Mouse (Mus musculus) forebrain, postnatal 0 days (tissue): ENCODE measurements around the gene Unc79. TPM values are rescaled to one million over a fixed set of nuclear protein-coding genes. Genes with fewer than 3 reads are reported as not detected.
A peak's percentile ranks its signal among the peaks of the same experiment; 100 is the strongest.

ENCODE experiments used
- ATAC-seq: fragments of 200-750 bp; cut with Nextera tagmentation; 2 replicates; pipeline ENCODE4 v1.8.0; 2017; ENCODE audit warnings: mild to moderate bottlenecking, moderate library complexity
- DNase-seq: peaks from one replicate; pipeline ENCODE4 v3.0.0-alpha.2; 2015
- H3K27ac ChIP-seq: fragments of 300-500 bp; sonication (generic); 2 replicates; pipeline ENCODE4 v1.5.1; 2014; ENCODE audit warnings: low read depth, mild to moderate bottlenecking, antibody characterized with exemption, low read length, moderate library complexity, mixed read lengths
- H3K27me3 ChIP-seq: fragments of 300-500 bp; sonication (generic); 2 replicates; pipeline ENCODE4 v1.6.1; 2014; ENCODE audit warnings: mild to moderate bottlenecking, low read length, mixed read lengths; ENCODE audit not compliant: insufficient read depth
- H3K36me3 ChIP-seq: fragments of 300-500 bp; sonication (generic); 2 replicates; pipeline ENCODE4 v1.6.1; 2014; ENCODE audit warnings: mild to moderate bottlenecking, moderate library complexity; ENCODE audit not compliant: insufficient read depth
- H3K4me1 ChIP-seq: fragments of 300-500 bp; sonication (generic); 2 replicates; pipeline ENCODE4 v1.6.1; 2014; ENCODE audit warnings: antibody characterized with exemption; ENCODE audit not compliant: insufficient read depth
- H3K4me2 ChIP-seq: fragments of 300-500 bp; sonication (generic); 2 replicates; pipeline ENCODE4 v1.6.1; 2014; ENCODE audit warnings: low read depth, mild to moderate bottlenecking, moderate library complexity
- H3K4me3 ChIP-seq: fragments of 300-500 bp; sonication (generic); 2 replicates; pipeline ENCODE4 v1.5.1; 2014; ENCODE audit warnings: low read depth, low read length, mixed read lengths
- H3K9ac ChIP-seq: fragments of 300-500 bp; sonication (generic); 2 replicates; pipeline ENCODE4 v1.6.1; 2014; ENCODE audit warnings: mild to moderate bottlenecking
- H3K9me3 ChIP-seq: fragments of 300-500 bp; sonication (generic); 2 replicates; pipeline ENCODE4 v1.6.1; 2016; ENCODE audit warnings: low read length
- CTCF ChIP-seq: sonication (generic); IDR thresholded peaks from 2 replicates; pipeline ENCODE4 v1.5.1; 2016; ENCODE audit warnings: antibody characterized with exemption, control low read depth, low read depth
- WGBS: fragments of 180-500 bp; shearing (Covaris S2); extraction: QIAGEN DNeasy Blood & Tissue Kit; methylation state at CpG from one replicate; pipeline ENCODE4 v1.1.7; 2014; 5-methylcytosine and 5-hydroxymethylcytosine counted together
- polyA plus RNA-seq: library from polyadenylated mRNA; unstranded; fragments of >200 nt; fragmentation: Nextera tagmentation; extraction: Ambion mirVana; gene quantifications from 2 replicates; pipeline ENCODE4 v1.2.1, GENCODE M21; 2015
- total RNA-seq: library from RNA; depleted of rRNA; stranded (reverse); fragments of >200 nt; gene quantifications from 2 replicates; pipeline ENCODE4 v1.2.3, GENCODE M21; 2014

Unc79 gene
- total and polyA plus RNA-seq, 2 experiments from 2014 or later: 4.4 to 52.9 TPM

- H3K4me1 ChIP-seq: no peaks in the 10 kb centered on the region
- DNase-seq (no peak), ATAC-seq (no peak)
- H3K27ac ChIP-seq: no peak overlapping the region
- H3K9ac ChIP-seq: no peak overlapping the region
- H3K4me3 ChIP-seq: no peak overlapping the region
- no peaks in the 10 kb centered on the region for H3K27me3 ChIP-seq
- 39% methylated on average over 1 of the region's 1 CpGs for WGBS
- TF ChIP-seq CTCF: no peak
- no peaks in the 10 kb centered on the region for H3K36me3 ChIP-seq
- H3K9me3 ChIP-seq: no peaks in the 10 kb centered on the region
- H3K4me2 ChIP-seq: no peak overlapping the region
These were observed 12.8 kb upstream of the Unc79 start for GRCm38 (mm10) chr12:102935892-102936291.

- H3K36me3 ChIP-seq: no peaks in the 10 kb centered on the region
- H3K9me3 ChIP-seq: 0 out of 2 replicates have a peak, but pooled peaks cover 3% of the 10 kb centered on the region
- no peak overlapping the region for H3K27ac ChIP-seq
- DNase-seq: no peak
- ATAC-seq: no peak
- 88% methylated on average over 1 of the region's 1 CpGs for WGBS
- H3K27me3 ChIP-seq: no peaks in the 10 kb centered on the region
- H3K4me2 ChIP-seq: no peak overlapping the region
- H3K9ac ChIP-seq: no peak overlapping the region
- H3K4me1 ChIP-seq: peaks cover 8% of the 10 kb centered on the region
- TF ChIP-seq CTCF: no peak
- H3K4me3 ChIP-seq: no peak overlapping the region
These were observed 3.1 kb upstream of the Unc79 start for GRCm38 (mm10) chr12:102945571-102945970.

- Histone ChIP-seq H3K4me3 (peak overlapping the region; percentile 72), H3K4me2 (peak overlapping the region; percentile 54), H3K9me3 (0 out of 2 replicates have a peak, but pooled peaks cover 3% of the 10 kb centered on the region), H3K27me3 (no peaks in the 10 kb centered on the region), H3K27ac (no peak overlapping the region), H3K9ac (peak overlapping the region; percentile 87; the same call in 1 of the 2 replicates), H3K4me1 (peaks cover 18% of the 10 kb centered on the region), H3K36me3 (no peaks in the 10 kb centered on the region)
- 27% methylated on average over 10 of the region's 10 CpGs for WGBS
- no peak for ATAC-seq
- DNase-seq: no peak
- no peak for TF ChIP-seq CTCF
These were observed 833 bp upstream of the Unc79 start for GRCm38 (mm10) chr12:102947826-102948225.

- ATAC-seq (peak; percentile 64), DNase-seq (peak; percentile 84)
- no peaks in the 10 kb centered on the region for H3K9me3 ChIP-seq
- peaks cover 21% of the 10 kb centered on the region for H3K4me1 ChIP-seq
- H3K27me3 ChIP-seq: no peaks in the 10 kb centered on the region
- no peak for TF ChIP-seq CTCF
- under 1% methylated on average over 40 of the region's 42 CpGs for WGBS
- H3K4me2 ChIP-seq: peak overlapping the region; percentile 54
- peak overlapping the region; percentile 72 for H3K4me3 ChIP-seq
- H3K36me3 ChIP-seq: no peaks in the 10 kb centered on the region
- H3K27ac ChIP-seq: peak overlapping the region; percentile 97
- peak overlapping the region; percentile 87 for H3K9ac ChIP-seq
These were observed 943 bp downstream of the Unc79 start for GRCm38 (mm10) chr12:102949395-102950208.

- Histone ChIP-seq H3K9ac (no peak overlapping the region), H3K27me3 (no peaks in the 10 kb centered on the region), H3K4me1 (no peaks in the 10 kb centered on the region), H3K4me3 (no peak overlapping the region), H3K9me3 (no peaks in the 10 kb centered on the region), H3K36me3 (no peaks in the 10 kb centered on the region), H3K27ac (no peak overlapping the region), H3K4me2 (no peak overlapping the region)
- WGBS: 92% methylated on average over 7 of the region's 7 CpGs
- DNase-seq (no peak), ATAC-seq (no peak)
- 0 out of 2 replicates have a peak, but pooled peaks have one; percentile 19 for TF ChIP-seq CTCF
These were observed 11.6 kb downstream of the Unc79 start for GRCm38 (mm10) chr12:102960051-102960775.

- H3K27me3 ChIP-seq: no peaks in the 10 kb centered on the region
- no peak overlapping the region for H3K4me3 ChIP-seq
- no peaks in the 10 kb centered on the region for H3K4me1 ChIP-seq
- WGBS: 67% methylated on average over 3 of the region's 3 CpGs
- no peak overlapping the region for H3K4me2 ChIP-seq
- DNase-seq (no peak), ATAC-seq (no peak)
- H3K27ac ChIP-seq: no peak overlapping the region
- no peak overlapping the region for H3K9ac ChIP-seq
- H3K9me3 ChIP-seq: no peaks in the 10 kb centered on the region
- no peaks in the 10 kb centered on the region for H3K36me3 ChIP-seq
- TF ChIP-seq CTCF: no peak
These were observed 12.4 kb downstream of the Unc79 start for GRCm38 (mm10) chr12:102961066-102961465.

- Histone ChIP-seq H3K4me1 (no peaks in the 10 kb centered on the region), H3K4me2 (no peak overlapping the region), H3K27me3 (no peaks in the 10 kb centered on the region), H3K36me3 (no peaks in the 10 kb centered on the region), H3K27ac (no peak overlapping the region), H3K9ac (no peak overlapping the region), H3K9me3 (no peaks in the 10 kb centered on the region), H3K4me3 (no peak overlapping the region)
- ATAC-seq (no peak), DNase-seq (no peak)
- TF ChIP-seq CTCF: no peak
- WGBS: 5% methylated on average over 3 of the region's 3 CpGs
These were observed 15.8 kb downstream of the Unc79 start for GRCm38 (mm10) chr12:102964486-102964885.
